Mouse (Mus musculus) adrenal gland, postnatal 10 days (tissue): ENCODE data around the gene Cops8. TPM values are rescaled to one million over a fixed set of nuclear protein-coding genes. Genes with fewer than 3 reads are reported as not detected.

Source experiments
- DNase-seq: peaks from one replicate; pipeline ENCODE4 v3.0.0; 2021; ENCODE audit warnings: mixed read lengths
- total RNA-seq, 2 experiments: library from RNA; stranded (reverse); gene quantifications; 2 replicates each; pipeline ENCODE4 v1.2.3; 2021

The Cops8 gene
- total RNA-seq, 2 experiments from 2014 or later, result 67.0 to 71.7 TPM

GRCm38 (mm10) chr1:90650781-90651437, 48.1 kb downstream of the Cops8 start:
- peak; percentile 82 for DNase-seq

GRCm38 (mm10) chr1:90651781-90652180, 49.0 kb downstream of the Cops8 start:
- peak; percentile 36 for DNase-seq

GRCm38 (mm10) chr1:90652553-90652952, 49.8 kb downstream of the Cops8 start:
- DNase-seq, result peak; percentile 34

GRCm38 (mm10) chr1:90656492-90657245, 53.9 kb downstream of the Cops8 start:
- peak; percentile 8 for DNase-seq

- DNase-seq, result no peak
These were observed 54.7 kb downstream of the Cops8 start for GRCm38 (mm10) chr1:90657292-90658050.

- no peak for DNase-seq
These were observed 55.8 kb downstream of the Cops8 start for GRCm38 (mm10) chr1:90658581-90658980.

GRCm38 (mm10) chr1:90660150-90660549, 57.4 kb downstream of the Cops8 start:
- DNase-seq, result no peak

GRCm38 (mm10) chr1:90662491-90662890, 59.7 kb downstream of the Cops8 start:
- DNase-seq, result no peak

Other genes with a start within 250 kb of the Cops8 start
- 100 to 1,000 TPM; 124 to 127 TPM for gene Col6a3, start 241.0 kb downstream of the Cops8 start, total RNA-seq